Mouse (Mus musculus): ENCODE measurements at regions not wholly inside any gene's neighbourhood (a gene's known extent, or its start where the extent isn't known, plus 50 kb on each side); places are given as distances from the start of the nearest gene placed in this dataset.

GRCm38 (mm10) chr10:98494354-98494753 lies 419.9 kb upstream of the Atp2b1 start:
- no peak for TF ChIP-seq EP300 (IDR thresholded peaks at IDR 0.05; ENCODE audit: low read depth)
- TF ChIP-seq CTCF (IDR thresholded peaks at IDR 0.05; ENCODE audit: low read depth), result peak; percentile 80

Measured in liver, postnatal 0 days (tissue).